Mouse (Mus musculus) erythroblast, embryonic 14.5 days (primary cell): ENCODE measurements around the gene Nrp2.

Source experiments
- GATA1 ChIP-seq: IDR thresholded peaks from 2 replicates; pipeline ENCODE4 v1.6.1; 2012; ENCODE audit warnings: low read length, inconsistent platforms, mixed read lengths
- TAL1 ChIP-seq: IDR thresholded peaks from 3 replicates; pipeline ENCODE4 v1.6.1; 2012; ENCODE audit warnings: low read length, inconsistent platforms, mixed read lengths

DNA sequence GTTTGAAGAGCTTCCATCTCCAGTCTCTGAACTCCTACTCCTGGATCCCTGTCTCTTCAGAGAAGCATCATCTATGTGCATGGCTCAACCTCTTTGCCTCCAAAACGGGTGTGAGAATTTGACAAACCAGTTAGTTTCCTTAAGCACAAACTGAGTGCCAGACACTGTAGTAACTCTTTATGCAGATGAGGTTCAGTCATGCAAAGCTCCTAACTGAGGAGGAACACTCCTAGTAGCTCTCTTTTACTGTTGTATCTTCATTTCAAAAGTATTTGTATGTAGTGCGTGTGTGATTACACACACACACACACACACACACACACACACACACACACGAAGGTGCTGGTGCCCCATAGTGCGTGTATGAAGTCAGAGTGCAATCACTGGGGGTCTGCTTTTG, 32.8 kb downstream of the Nrp2 start:
- TF ChIP-seq GATA1 (no peak), TAL1 (no peak)
